Mouse (Mus musculus): ENCODE measurements around the gene Tstd1.

- TF ChIP-seq POLR2A (IDR thresholded peaks at IDR 0.05; ENCODE audit: low read depth, low read length): no peak
- no peak for TF ChIP-seq CTCF (conservative IDR thresholded peaks at IDR 0.05; ENCODE audit: insufficient read depth, insufficient read length, low read depth, low read length)
These were observed 15.7 kb upstream of the Tstd1 start for GRCm38 (mm10) chr1:171402991-171403390.

Measured in kidney, adult 2 months (tissue).